Mouse (Mus musculus) MEL (cell line): ENCODE measurements around the gene A730015C16Rik.

Experiments used
- CHD1 ChIP-seq: IDR thresholded peaks from 2 replicates; pipeline ENCODE4 v1.6.1; 2012; ENCODE audit warnings: low read depth, mild to moderate bottlenecking, inconsistent platforms, low read length, improper control_type of control experiment
- CTCF ChIP-seq, 3 experiments: IDR thresholded peaks in 2 of 3; conservative IDR thresholded peaks in 1 of 3; 2 replicates each; pipeline ENCODE4 v1.5.1; 2011 to 2012; ENCODE audit warnings: low read length in 3 of 3, low read depth in 2 of 3, mild to moderate bottlenecking in 2 of 3, improper control_type of control experiment in 1 of 3, inconsistent platforms in 1 of 3, mixed read lengths in 1 of 3, moderate library complexity in 1 of 3; ENCODE audit not compliant: control insufficient read depth in 1 of 3, insufficient read depth in 1 of 3, poor library complexity in 1 of 3, severe bottlenecking in 1 of 3
- EP300 ChIP-seq, 2 experiments: IDR thresholded peaks; 2 replicates each; pipeline ENCODE4 v1.6.1; 2011; ENCODE audit warnings: improper control_type of control experiment in 2 of 2, low read length in 2 of 2, low read depth in 1 of 2, mild to moderate bottlenecking in 1 of 2
- GATA1 ChIP-seq: IDR thresholded peaks from 2 replicates; pipeline ENCODE4 v1.6.1; 2011; ENCODE audit warnings: low read depth, low read length, improper control_type of control experiment
- MAX ChIP-seq: IDR thresholded peaks from 2 replicates; pipeline ENCODE4 v1.6.1; 2011; ENCODE audit warnings: low read length, improper control_type of control experiment
- NELFE ChIP-seq: IDR thresholded peaks from 2 replicates; pipeline ENCODE4 v1.6.1; 2011; ENCODE audit warnings: low read depth, low read length, improper control_type of control experiment
- POLR2A ChIP-seq, 2 experiments: IDR thresholded peaks; 2 replicates each; pipeline ENCODE4 v1.6.1; 2011 to 2012; ENCODE audit warnings: low read length in 2 of 2, mild to moderate bottlenecking in 2 of 2, control low read depth in 1 of 2, improper control_type of control experiment in 1 of 2, low read depth in 1 of 2, moderate library complexity in 1 of 2; ENCODE audit not compliant: control insufficient read depth in 1 of 2, insufficient read depth in 1 of 2, poor library complexity in 1 of 2
- RCOR1 ChIP-seq: IDR thresholded peaks from 2 replicates; pipeline ENCODE4 v1.6.1; 2012; ENCODE audit warnings: low read depth, mild to moderate bottlenecking, inconsistent platforms, low read length, improper control_type of control experiment
- ZKSCAN1 ChIP-seq: IDR thresholded peaks from 2 replicates; pipeline ENCODE4 v1.6.1; 2012; ENCODE audit warnings: low read depth, mild to moderate bottlenecking, inconsistent platforms, low read length, improper control_type of control experiment, moderate library complexity

GRCm38 (mm10) chr4:108811550-108811949 lies 36.9 kb downstream of the A730015C16Rik start:
- TF ChIP-seq ZKSCAN1 (no peak), NELFE (no peak), CHD1 (no peak), POLR2A (IDR thresholded peaks at IDR 0.05; ENCODE audit: control insufficient read depth in 1 of 2, insufficient read depth in 1 of 2, low read depth in 1 of 2, low read length in 2 of 2, poor library complexity in 1 of 2) (no peak), CTCF (IDR thresholded peaks at IDR 0.05 in 2 of 3, conservative IDR thresholded peaks at IDR 0.05 in 1 of 3; ENCODE audit: control insufficient read depth in 1 of 3, insufficient read depth in 1 of 3, low read depth in 2 of 3, low read length in 3 of 3, poor library complexity in 1 of 3, severe bottlenecking in 1 of 3) (no peak), MAX (no peak), RCOR1 (no peak), GATA1 (no peak), EP300 (IDR thresholded peaks at IDR 0.05; ENCODE audit: low read depth in 1 of 2, low read length in 2 of 2) (no peak)
